Mouse (Mus musculus): ENCODE measurements around the gene Ap4e1. TPM values are rescaled to one million over a fixed set of nuclear protein-coding genes. Genes with fewer than 3 reads are reported as not detected.

Gene Ap4e1
- polyA plus RNA-seq, 1 experiment from 2014 or later = 10.0 TPM

DNA sequence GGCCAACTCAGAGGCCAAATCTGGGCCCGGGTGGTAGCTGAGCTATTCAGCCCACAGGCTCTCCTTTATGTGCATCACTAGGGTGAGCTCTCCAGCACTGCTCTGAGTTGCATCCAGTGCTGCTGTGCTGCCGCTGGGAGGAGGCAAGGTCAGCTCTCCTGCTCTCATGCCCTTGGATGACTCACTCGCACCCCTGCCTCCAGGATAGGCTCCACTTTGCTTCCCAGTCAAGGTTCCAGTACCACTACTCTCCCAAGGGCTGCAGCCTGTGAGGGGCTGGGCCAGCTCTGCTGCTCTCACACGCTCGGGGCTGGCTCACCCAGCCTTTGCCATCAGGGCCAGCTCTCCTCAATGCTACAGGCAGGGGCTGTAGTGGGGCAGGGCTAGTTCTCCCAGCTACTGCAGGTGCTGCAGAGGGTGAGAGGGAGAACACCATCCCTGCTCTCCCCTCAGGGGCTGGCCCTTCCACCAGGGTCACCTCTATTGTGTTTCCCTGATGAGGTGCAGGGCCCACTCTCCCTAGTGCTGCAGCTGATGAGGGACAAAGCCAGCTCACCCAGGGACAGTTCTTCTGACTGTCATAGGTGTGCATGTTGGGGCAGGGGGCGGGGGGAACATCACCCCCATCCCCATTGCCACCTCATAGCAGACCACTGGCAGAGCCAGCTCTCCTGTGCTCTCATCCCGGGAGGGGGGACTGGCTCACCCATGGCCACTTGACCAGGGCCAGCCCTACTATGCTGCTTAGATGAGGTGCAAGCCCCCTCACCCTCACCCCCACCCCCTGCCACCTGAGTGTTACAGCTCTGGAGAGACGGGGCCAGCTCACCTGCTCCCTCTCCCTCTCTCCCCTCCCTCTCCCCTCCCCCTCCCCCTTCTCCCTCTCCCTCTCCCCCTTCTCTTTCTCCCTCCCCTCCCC is 7.9 kb upstream of the Ap4e1 start:
- Histone ChIP-seq H3K27ac (ENCODE audit: low read length) (no peak overlapping the region), H3K9me3 (ENCODE audit: low read length) (no peaks in the 10 kb centered on the region), H3K4me1 (ENCODE audit: insufficient read depth, low read length) (no peaks in the 10 kb centered on the region), H3K9ac (replicated peaks; ENCODE audit: low read length) (no peak overlapping the region), H3K4me3 (ENCODE audit: low read length) (no peak overlapping the region), H3K27me3 (ENCODE audit: insufficient read depth, low read length) (no peaks in the 10 kb centered on the region), H3K4me2 (replicated peaks; ENCODE audit: low read depth, low read length) (no peak overlapping the region), H3K36me3 (ENCODE audit: insufficient read depth, low read length) (no peaks in the 10 kb centered on the region)
- ATAC-seq (ENCODE audit: low FRiP score, low TSS enrichment) = peak; percentile 56; the same call in 1 of the 2 replicates
- 76% methylated on average over 8 of the region's 8 CpGs for WGBS

DNA sequence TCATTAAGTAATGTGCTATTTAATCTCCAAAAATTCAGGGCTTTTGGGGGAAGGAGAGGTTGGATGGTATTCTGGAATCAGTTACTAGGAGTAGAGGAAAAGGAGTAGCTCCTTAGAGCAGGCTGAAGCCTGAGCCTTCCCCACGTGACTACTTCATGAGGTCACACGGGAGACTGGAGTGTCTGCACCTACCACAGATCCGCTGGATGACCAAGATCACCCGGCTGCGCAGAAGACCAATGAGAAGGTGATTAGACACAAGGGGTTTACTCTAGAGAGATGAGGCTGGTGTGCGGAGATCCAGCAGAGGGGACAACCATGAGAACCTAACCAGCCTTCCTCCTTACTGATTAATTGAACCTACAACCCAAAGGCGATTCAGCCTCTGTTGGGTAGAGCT is 4.5 kb upstream of the Ap4e1 start:
- Histone ChIP-seq H3K4me3 (ENCODE audit: low read length) (no peak overlapping the region), H3K27ac (ENCODE audit: low read length) (no peak overlapping the region), H3K4me2 (replicated peaks; ENCODE audit: low read depth, low read length) (no peak overlapping the region), H3K27me3 (ENCODE audit: insufficient read depth, low read length) (no peaks in the 10 kb centered on the region), H3K36me3 (ENCODE audit: insufficient read depth, low read length) (no peaks in the 10 kb centered on the region), H3K9me3 (ENCODE audit: low read length) (no peaks in the 10 kb centered on the region), H3K9ac (replicated peaks; ENCODE audit: low read length) (no peak overlapping the region), H3K4me1 (ENCODE audit: insufficient read depth, low read length) (peaks cover 3% of the 10 kb centered on the region; the same call in 1 of the 2 replicates)
- ATAC-seq (ENCODE audit: low FRiP score, low TSS enrichment) = no peak
- 90% methylated on average over 7 of the region's 7 CpGs for WGBS

- Histone ChIP-seq H3K27me3 (ENCODE audit: insufficient read depth, low read length) (no peaks in the 10 kb centered on the region), H3K4me1 (ENCODE audit: insufficient read depth, low read length) (peaks cover 16% of the 10 kb centered on the region), H3K9me3 (ENCODE audit: low read length) (no peaks in the 10 kb centered on the region), H3K36me3 (ENCODE audit: insufficient read depth, low read length) (no peaks in the 10 kb centered on the region), H3K4me3 (ENCODE audit: low read length) (peak overlapping the region; percentile 29), H3K4me2 (replicated peaks; ENCODE audit: low read depth, low read length) (peak overlapping the region; percentile 41), H3K27ac (ENCODE audit: low read length) (no peak overlapping the region), H3K9ac (replicated peaks; ENCODE audit: low read length) (peak overlapping the region; percentile 59)
- no peak for ATAC-seq (ENCODE audit: low FRiP score, low TSS enrichment)
- WGBS = 43% methylated on average over 12 of the region's 12 CpGs
These were observed 1.7 kb upstream of the Ap4e1 start for GRCm38 (mm10) chr2:127006634-127007370.

DNA sequence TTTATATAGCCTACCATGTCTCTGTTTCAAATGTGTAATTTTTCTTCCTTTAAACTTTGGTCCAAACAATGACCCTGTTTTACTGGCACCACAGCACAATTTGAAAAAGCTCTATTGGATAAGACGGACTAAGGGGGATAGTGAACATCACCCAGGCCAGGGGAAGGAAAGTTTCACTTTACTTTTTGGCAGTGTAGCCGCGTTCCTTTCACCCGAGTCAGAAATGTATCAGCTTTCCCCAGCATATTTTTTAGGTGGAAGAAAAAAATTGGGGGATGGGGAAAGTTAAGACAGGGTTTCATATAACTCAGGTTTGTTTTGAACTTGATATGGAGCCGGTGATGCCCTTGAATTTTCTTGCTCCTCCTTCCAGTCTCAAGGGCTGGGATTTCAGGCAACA is 1.0 kb upstream of the Ap4e1 start:
- no peak overlapping the region for H3K9ac ChIP-seq (replicated peaks; ENCODE audit: low read length)
- WGBS = 57% methylated on average over 5 of the region's 5 CpGs
- H3K9me3 ChIP-seq (ENCODE audit: low read length) = no peaks in the 10 kb centered on the region
- H3K36me3 ChIP-seq (ENCODE audit: insufficient read depth, low read length) = peaks cover 6% of the 10 kb centered on the region
- ATAC-seq (ENCODE audit: low FRiP score, low TSS enrichment) = no peak
- no peak overlapping the region for H3K27ac ChIP-seq (ENCODE audit: low read length)
- no peaks in the 10 kb centered on the region for H3K27me3 ChIP-seq (ENCODE audit: insufficient read depth, low read length)
- no peak overlapping the region for H3K4me2 ChIP-seq (replicated peaks; ENCODE audit: low read depth, low read length)
- peaks cover 16% of the 10 kb centered on the region for H3K4me1 ChIP-seq (ENCODE audit: insufficient read depth, low read length)
- no peak overlapping the region for H3K4me3 ChIP-seq (ENCODE audit: low read length)

- 92% methylated on average over 9 of the region's 9 CpGs for WGBS
- H3K27ac ChIP-seq (ENCODE audit: low read length) = no peak overlapping the region
- no peak for ATAC-seq (ENCODE audit: low FRiP score, low TSS enrichment)
- no peak overlapping the region for H3K4me2 ChIP-seq (replicated peaks; ENCODE audit: low read depth, low read length)
- no peaks in the 10 kb centered on the region for H3K9me3 ChIP-seq (ENCODE audit: low read length)
- no peaks in the 10 kb centered on the region for H3K27me3 ChIP-seq (ENCODE audit: insufficient read depth, low read length)
- H3K36me3 ChIP-seq (ENCODE audit: insufficient read depth, low read length) = peaks cover 25% of the 10 kb centered on the region
- H3K9ac ChIP-seq (replicated peaks; ENCODE audit: low read length) = no peak overlapping the region
- no peaks in the 10 kb centered on the region for H3K4me1 ChIP-seq (ENCODE audit: insufficient read depth, low read length)
- H3K4me3 ChIP-seq (ENCODE audit: low read length) = no peak overlapping the region
These were observed 26.6 kb downstream of the Ap4e1 start for GRCm38 (mm10) chr2:127035006-127035605.

DNA sequence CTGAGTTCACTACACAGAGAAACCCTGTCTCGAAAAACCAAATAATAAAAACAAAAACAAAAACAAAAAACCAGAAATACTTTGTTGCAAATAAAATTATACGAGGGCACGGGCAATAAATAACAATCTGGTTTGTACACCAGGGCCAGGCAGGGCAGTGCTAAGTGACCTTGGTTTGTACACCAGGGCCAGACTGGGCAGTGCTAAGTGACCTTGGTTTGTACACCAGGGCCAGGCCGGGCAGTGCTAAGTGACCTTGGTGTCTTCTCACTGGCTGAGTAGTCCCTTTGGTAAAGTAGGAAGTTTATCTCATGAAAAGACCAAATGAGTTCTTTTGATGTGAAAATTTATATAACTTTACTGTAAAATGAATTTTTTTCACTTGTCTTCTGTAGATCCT is 28.8 kb downstream of the Ap4e1 start:
- whole genome bisulfite sequencing = 88% methylated on average over 4 of the region's 4 CpGs
- Histone ChIP-seq H3K9me3 (ENCODE audit: low read length) (no peaks in the 10 kb centered on the region), H3K36me3 (ENCODE audit: insufficient read depth, low read length) (peaks cover 22% of the 10 kb centered on the region), H3K4me3 (ENCODE audit: low read length) (no peak overlapping the region), H3K4me2 (replicated peaks; ENCODE audit: low read depth, low read length) (no peak overlapping the region), H3K9ac (replicated peaks; ENCODE audit: low read length) (no peak overlapping the region), H3K4me1 (ENCODE audit: insufficient read depth, low read length) (no peaks in the 10 kb centered on the region), H3K27ac (ENCODE audit: low read length) (no peak overlapping the region), H3K27me3 (ENCODE audit: insufficient read depth, low read length) (no peaks in the 10 kb centered on the region)
- ATAC-seq (ENCODE audit: low FRiP score, low TSS enrichment) = no peak

GRCm38 (mm10) chr2:127061471-127061870 is 53.0 kb downstream of the Ap4e1 start:
- Histone ChIP-seq H3K27ac (ENCODE audit: low read length) (no peak overlapping the region), H3K4me1 (ENCODE audit: insufficient read depth, low read length) (no peaks in the 10 kb centered on the region), H3K36me3 (ENCODE audit: insufficient read depth, low read length) (peaks cover 37% of the 10 kb centered on the region), H3K4me2 (replicated peaks; ENCODE audit: low read depth, low read length) (no peak overlapping the region), H3K9ac (replicated peaks; ENCODE audit: low read length) (no peak overlapping the region), H3K27me3 (ENCODE audit: insufficient read depth, low read length) (no peaks in the 10 kb centered on the region), H3K9me3 (ENCODE audit: low read length) (no peaks in the 10 kb centered on the region), H3K4me3 (ENCODE audit: low read length) (no peak overlapping the region)
- 95% methylated on average over 9 of the region's 9 CpGs for WGBS
- no peak for ATAC-seq (ENCODE audit: low FRiP score, low TSS enrichment)

GRCm38 (mm10) chr2:127068806-127069205 is 60.3 kb downstream of the Ap4e1 start:
- no peak for ATAC-seq (ENCODE audit: low FRiP score, low TSS enrichment)
- Histone ChIP-seq H3K27ac (ENCODE audit: low read length) (no peak overlapping the region), H3K4me3 (ENCODE audit: low read length) (no peak overlapping the region), H3K27me3 (ENCODE audit: insufficient read depth, low read length) (no peaks in the 10 kb centered on the region), H3K4me1 (ENCODE audit: insufficient read depth, low read length) (peaks cover 8% of the 10 kb centered on the region), H3K9me3 (ENCODE audit: low read length) (no peaks in the 10 kb centered on the region), H3K4me2 (replicated peaks; ENCODE audit: low read depth, low read length) (no peak overlapping the region), H3K9ac (replicated peaks; ENCODE audit: low read length) (no peak overlapping the region), H3K36me3 (ENCODE audit: insufficient read depth, low read length) (peaks cover 10% of the 10 kb centered on the region)
- WGBS = 78% methylated on average over 7 of the region's 7 CpGs

DNA sequence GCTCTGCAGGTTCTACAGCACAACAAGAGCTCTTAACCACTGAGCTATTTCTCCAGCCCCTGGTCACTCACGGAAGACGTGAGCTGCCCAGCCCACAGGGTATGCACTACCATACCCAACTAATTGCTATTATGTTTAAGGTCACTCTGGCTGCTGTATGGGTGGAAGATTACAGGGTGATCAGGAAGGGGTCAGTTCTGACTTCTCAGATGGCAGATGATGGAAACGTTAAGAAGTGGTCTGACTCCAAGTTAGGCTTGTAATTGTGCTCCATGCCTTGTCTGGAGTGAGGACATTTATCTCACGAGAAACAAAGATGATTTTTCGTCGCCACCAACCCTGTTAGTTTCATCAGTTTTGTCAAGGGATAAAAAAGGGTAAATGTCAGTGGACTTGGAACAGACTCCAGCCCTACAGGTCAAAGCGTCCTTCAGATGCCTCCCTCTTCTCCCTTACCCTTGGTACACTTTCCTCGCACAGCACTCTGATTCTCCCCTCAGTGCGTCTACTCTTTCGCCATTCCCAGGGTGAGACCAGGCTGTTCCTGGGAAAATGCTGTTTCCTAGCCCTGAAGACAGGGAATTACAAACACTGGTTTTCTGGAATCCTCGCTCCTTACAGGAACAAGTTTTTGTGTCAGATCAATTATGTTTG is 61.4 kb downstream of the Ap4e1 start:
- 7% methylated on average over 11 of the region's 11 CpGs for WGBS
- H3K9me3 ChIP-seq (ENCODE audit: low read length) = no peaks in the 10 kb centered on the region
- H3K27me3 ChIP-seq (ENCODE audit: insufficient read depth, low read length) = no peaks in the 10 kb centered on the region
- peaks cover 8% of the 10 kb centered on the region for H3K4me1 ChIP-seq (ENCODE audit: insufficient read depth, low read length)
- ATAC-seq (ENCODE audit: low FRiP score, low TSS enrichment) = 0 out of 2 replicates have a peak, but pooled peaks have one; percentile 43
- peak overlapping the region; percentile 71 for H3K9ac ChIP-seq (replicated peaks; ENCODE audit: low read length)
- H3K36me3 ChIP-seq (ENCODE audit: insufficient read depth, low read length) = peaks cover 8% of the 10 kb centered on the region
- peak overlapping the region; percentile 77 for H3K4me2 ChIP-seq (replicated peaks; ENCODE audit: low read depth, low read length)
- peak overlapping the region; percentile 72 for H3K4me3 ChIP-seq (ENCODE audit: low read length)
- H3K27ac ChIP-seq (ENCODE audit: low read length) = peak overlapping the region; percentile 77
